ENCODE assay signal across 21 mouse cellular contexts in genomic region chr16:72734234-72734633, GRCm38 (mm10).
A peak's percentile ranks its signal among the peaks of the same experiment; 100 is the strongest.
DNase-seq lines count a peak whose midpoint lies in the region; ATAC-seq and TF ChIP-seq lines count a peak whose summit lies in the region.
"Had no signal": no experiment of that assay in that cellular context is flagged by ENCODE, and none has a peak within 500 bp of the region (broad histone marks: within the 10 kb centered on the region; RNA-seq: fewer than 3 reads in every experiment).

No protein-coding gene starts in this region.

- peak; percentile 28; the same call in 1 of the 2 replicates for ATAC-seq in liver, embryonic 14.5 days (ENCODE audit: insufficient read depth)
- peak; percentile 19; the same call in 1 of the 2 replicates for ATAC-seq in intestine, postnatal 0 days
- ATAC-seq in kidney, postnatal 0 days (replicated peaks; ENCODE audit: low FRiP score, low read depth): peak; percentile 54
- ATAC-seq in stomach, embryonic 16.5 days (ENCODE audit: insufficient read depth, low FRiP score): no peak

- H3K27ac ChIP-seq in liver, embryonic 14.5 days: no peak overlapping the region
- no peak overlapping the region for H3K27ac ChIP-seq in intestine, postnatal 0 days (ENCODE audit: low read depth, low read length)
- H3K27ac ChIP-seq in kidney, postnatal 0 days: peak overlapping the region; percentile 28; the same call in 1 of the 2 replicates
- peak overlapping the region; percentile 42 for H3K27ac ChIP-seq in stomach, embryonic 16.5 days (ENCODE audit: low read length)
- H3K27ac ChIP-seq: forebrain, embryonic 12.5 days; hindbrain, embryonic 12.5 days; layer of hippocampus, adult 2 months; macrophage; midbrain, embryonic 10.5 days had no signal

- no peak overlapping the region for H3K9ac ChIP-seq in liver, embryonic 14.5 days (replicated peaks)
- no peak overlapping the region for H3K9ac ChIP-seq in intestine, postnatal 0 days (ENCODE audit: low read depth, low read length)
- H3K9ac ChIP-seq in kidney, postnatal 0 days (ENCODE audit: low read depth, low read length): no peak overlapping the region
- no peak overlapping the region for H3K9ac ChIP-seq in stomach, embryonic 16.5 days (ENCODE audit: low read length)
- H3K9ac ChIP-seq: forebrain, embryonic 12.5 days; heart, embryonic 12.5 days; hindbrain, embryonic 12.5 days had no signal

- peak overlapping the region; percentile 6; the same call in 1 of the 2 replicates for H3K4me2 ChIP-seq in liver, embryonic 14.5 days (ENCODE audit: low read depth)
- H3K4me2 ChIP-seq in intestine, postnatal 0 days (replicated peaks; ENCODE audit: low read depth): no peak overlapping the region
- H3K4me2 ChIP-seq in kidney, postnatal 0 days (ENCODE audit: low read length): no peak overlapping the region
- no peak overlapping the region for H3K4me2 ChIP-seq in stomach, embryonic 16.5 days (ENCODE audit: low read depth, low read length)
- H3K4me2 ChIP-seq: forebrain, embryonic 12.5 days; heart, embryonic 12.5 days; hindbrain, embryonic 12.5 days had no signal

- H3K27me3 ChIP-seq in liver, embryonic 14.5 days (ENCODE audit: control insufficient read depth, insufficient read depth, low read length): no peaks in the 10 kb centered on the region
- H3K27me3 ChIP-seq in intestine, postnatal 0 days (replicated peaks; ENCODE audit: control insufficient read depth, insufficient read depth, low read length): no peaks in the 10 kb centered on the region
- no peaks in the 10 kb centered on the region for H3K27me3 ChIP-seq in kidney, postnatal 0 days (ENCODE audit: insufficient read depth, low read length)
- H3K27me3 ChIP-seq in stomach, embryonic 16.5 days (ENCODE audit: control insufficient read depth, insufficient read depth, low read length): no peaks in the 10 kb centered on the region
- H3K27me3 ChIP-seq: forebrain, embryonic 12.5 days; heart, embryonic 12.5 days; hindbrain, embryonic 12.5 days had no signal

- WGBS in liver, embryonic 14.5 days (ENCODE audit: insufficient replicate concordance): 59% methylated on average over 5 of the region's 5 CpGs
- 53% methylated on average over 5 of the region's 5 CpGs for WGBS in intestine, postnatal 0 days
- 63% methylated on average over 5 of the region's 5 CpGs for WGBS in kidney, postnatal 0 days
- WGBS in stomach, embryonic 16.5 days: 73% methylated on average over 5 of the region's 5 CpGs

- H3K4me3 ChIP-seq in liver, embryonic 14.5 days (ENCODE audit: insufficient read depth in 1 of 2, low read depth in 2 of 2, low read length in 2 of 2): no peak overlapping the region
- no peak overlapping the region for H3K4me3 ChIP-seq in intestine, postnatal 0 days (ENCODE audit: low read depth, low read length)
- H3K4me3 ChIP-seq in kidney, postnatal 0 days (replicated peaks; ENCODE audit: low read depth, low read length): no peak overlapping the region
- no peak overlapping the region for H3K4me3 ChIP-seq in stomach, embryonic 16.5 days (replicated peaks; ENCODE audit: low read length)
- H3K4me3 ChIP-seq: forebrain, embryonic 12.5 days; heart, embryonic 12.5 days; hindbrain, embryonic 12.5 days; layer of hippocampus, adult 2 months; midbrain, embryonic 10.5 days had no signal

- TF ChIP-seq EP300 in liver, embryonic 14.5 days (IDR thresholded peaks at IDR 0.05; ENCODE audit: low read depth): no peak

- no peaks in the 10 kb centered on the region for H3K36me3 ChIP-seq in liver, embryonic 14.5 days (replicated peaks; ENCODE audit: control insufficient read depth, insufficient read depth, low read depth)
- no peaks in the 10 kb centered on the region for H3K36me3 ChIP-seq in intestine, postnatal 0 days (ENCODE audit: control insufficient read depth, insufficient read depth)
- no peaks in the 10 kb centered on the region for H3K36me3 ChIP-seq in kidney, postnatal 0 days (ENCODE audit: insufficient read depth, low read length)
- H3K36me3 ChIP-seq in stomach, embryonic 16.5 days (ENCODE audit: control insufficient read depth, insufficient read depth, low read length): no peaks in the 10 kb centered on the region
- H3K36me3 ChIP-seq: forebrain, embryonic 12.5 days; heart, embryonic 12.5 days; hindbrain, embryonic 12.5 days; midbrain, embryonic 10.5 days had no signal

- TF ChIP-seq CTCF in liver, embryonic 14.5 days (IDR thresholded peaks at IDR 0.05; ENCODE audit: low read depth): no peak
- TF ChIP-seq CTCF in intestine, postnatal 0 days (IDR thresholded peaks at IDR 0.05; ENCODE audit: low read depth): no peak
- TF ChIP-seq CTCF in kidney, postnatal 0 days (IDR thresholded peaks at IDR 0.05; ENCODE audit: low read depth): no peak

- peaks cover 0 to 2% of the 10 kb centered on the region in 2 experiments; a peak in 2 of 4 replicates for H3K4me1 ChIP-seq in liver, embryonic 14.5 days (replicated peaks; ENCODE audit: control insufficient read depth in 2 of 2, insufficient read depth in 2 of 2, low read length in 1 of 2)
- H3K4me1 ChIP-seq in intestine, postnatal 0 days (replicated peaks; ENCODE audit: control insufficient read depth, insufficient read depth, low read length): 0 out of 2 replicates have a peak, but pooled peaks cover 3% of the 10 kb centered on the region
- H3K4me1 ChIP-seq in kidney, postnatal 0 days (replicated peaks; ENCODE audit: insufficient read depth, low read length): no peaks in the 10 kb centered on the region
- H3K4me1 ChIP-seq in stomach, embryonic 16.5 days (ENCODE audit: control insufficient read depth, insufficient read depth, low read length): peaks cover 12% of the 10 kb centered on the region
- H3K4me1 ChIP-seq: heart, embryonic 12.5 days; hindbrain, embryonic 12.5 days; midbrain, embryonic 10.5 days had no signal

- DNase-seq in liver, embryonic 14.5 days (ENCODE audit: low read depth in 3 of 3, low spot score in 3 of 3): peak; percentile 5 to 26 (median 16)
- no peak for DNase-seq in liver
- no peak for DNase-seq in kidney, postnatal 0 days (ENCODE audit: low spot score)
- DNase-seq in right cerebral cortex, postnatal 4 days: no peak
- DNase-seq in cerebellum, adult 9-10 months: no peak
- DNase-seq: cerebellum, adult 2 months; gastrocnemius, postnatal 10 days; heart, adult 11 months; heart, postnatal 14 days; left cerebral cortex, postnatal 4 days; lung, adult 18-20 months; retina, postnatal 1 day; thymus, postnatal 4 days had no signal

- no peaks in the 10 kb centered on the region for H3K9me3 ChIP-seq in liver, embryonic 14.5 days (ENCODE audit: control insufficient read depth, low read length)
- H3K9me3 ChIP-seq in intestine, postnatal 0 days (ENCODE audit: control insufficient read depth): no peaks in the 10 kb centered on the region
- H3K9me3 ChIP-seq in kidney, postnatal 0 days (replicated peaks; ENCODE audit: low read length): no peaks in the 10 kb centered on the region
- H3K9me3 ChIP-seq in stomach, embryonic 16.5 days (replicated peaks; ENCODE audit: control insufficient read depth, low read length): no peaks in the 10 kb centered on the region
- H3K9me3 ChIP-seq: forebrain, embryonic 12.5 days; heart, embryonic 12.5 days; hindbrain, embryonic 12.5 days; midbrain, embryonic 10.5 days had no signal

Comparison
In these comparisons a context has a peak if more than half of its experiments do, and no peak if none do; other contexts are left out.
1. DNase-seq: peak in liver, embryonic 14.5 days (3 of 3); none in liver (single experiment), kidney, postnatal 0 days (single experiment), right cerebral cortex, postnatal 4 days (single experiment) and cerebellum, adult 9-10 months (single experiment).
2. H3K27ac ChIP-seq: peak in kidney, postnatal 0 days (single experiment) and stomach, embryonic 16.5 days (single experiment); none in liver, embryonic 14.5 days (single experiment) and intestine, postnatal 0 days (single experiment).